Mouse (Mus musculus): ENCODE measurements around the gene Insig2.

Gene Insig2

GRCm38 (mm10) chr1:121332485-121332884 is at the start of gene Insig2:
Insig2 (minus strand) TSS chr1:121332589.
- no peak for DNase-seq

- no peak for DNase-seq
Observed at GRCm38 (mm10) chr1:121381562-121381961, 49.2 kb upstream of the Insig2 start.

GRCm38 (mm10) chr1:121380033-121380432 is 47.6 kb upstream of the Insig2 start:
- DNase-seq: no peak

GRCm38 (mm10) chr1:121377901-121378300 is 45.5 kb upstream of the Insig2 start:
- no peak for DNase-seq

- DNase-seq: no peak
Observed at GRCm38 (mm10) chr1:121377410-121377809, 45.0 kb upstream of the Insig2 start.

- DNase-seq: no peak
Observed at GRCm38 (mm10) chr1:121373631-121374030, 41.2 kb upstream of the Insig2 start.

- DNase-seq: no peak
Observed at GRCm38 (mm10) chr1:121372656-121373055, 40.3 kb upstream of the Insig2 start.

- DNase-seq: no peak
Observed at GRCm38 (mm10) chr1:121371449-121371848, 39.1 kb upstream of the Insig2 start.

- DNase-seq: no peak
Observed at GRCm38 (mm10) chr1:121367257-121367656, 34.9 kb upstream of the Insig2 start.

GRCm38 (mm10) chr1:121360561-121360960 is 28.2 kb upstream of the Insig2 start:
- no peak for DNase-seq

GRCm38 (mm10) chr1:121359680-121360079 is 27.3 kb upstream of the Insig2 start:
- DNase-seq: no peak

GRCm38 (mm10) chr1:121353779-121354178 is 21.4 kb upstream of the Insig2 start:
- DNase-seq: no peak

GRCm38 (mm10) chr1:121351037-121351436 is 18.6 kb upstream of the Insig2 start:
- DNase-seq: no peak

- no peak for DNase-seq
Observed at GRCm38 (mm10) chr1:121350616-121351015, 18.2 kb upstream of the Insig2 start.

GRCm38 (mm10) chr1:121348875-121349847 is 16.8 kb upstream of the Insig2 start:
- DNase-seq: no peak

- no peak for DNase-seq
Observed at GRCm38 (mm10) chr1:121343966-121344365, 11.6 kb upstream of the Insig2 start.

GRCm38 (mm10) chr1:121335789-121336188 is 3.4 kb upstream of the Insig2 start:
- no peak for DNase-seq

GRCm38 (mm10) chr1:121333986-121334703 is 1.8 kb upstream of the Insig2 start:
- DNase-seq: no peak

- no peak for DNase-seq
Observed at GRCm38 (mm10) chr1:121330621-121331020, 1.8 kb downstream of the Insig2 start.

GRCm38 (mm10) chr1:121329391-121329790 is 3.0 kb downstream of the Insig2 start:
- peak in 1 of 2 experiments; percentile 5 for DNase-seq

- DNase-seq: no peak
Observed at GRCm38 (mm10) chr1:121328193-121328555, 4.2 kb downstream of the Insig2 start.

GRCm38 (mm10) chr1:121327344-121328192 is 4.8 kb downstream of the Insig2 start:
- peak; percentile 89 to 97 for DNase-seq
